36 mouse cellular contexts compared by ENCODE assay signal in genomic region chr6:84016851-84017250, GRCm38 (mm10). TPM values are rescaled to one million over a fixed set of nuclear protein-coding genes. Genes with fewer than 3 reads are reported as not detected.
"Had no signal": no experiment of that assay in that cellular context is flagged by ENCODE, and none has a peak within 500 bp of the region (broad histone marks: within the 10 kb centered on the region; RNA-seq: fewer than 3 reads in every experiment).

No protein-coding gene starts in this region.

- H3K4me1 ChIP-seq: liver, embryonic 12.5 days; liver, embryonic 13.5 days; liver, embryonic 15.5 days had no signal

- H3K9me3 ChIP-seq: limb, embryonic 10.5 days; limb, embryonic 12.5 days; limb, embryonic 13.5 days; limb, embryonic 15.5 days; liver, embryonic 12.5 days; liver, embryonic 13.5 days; liver, embryonic 15.5 days; lung, embryonic 15.5 days; megakaryocyte, embryonic 14.5 days; midbrain, embryonic 10.5 days; midbrain, embryonic 12.5 days; midbrain, embryonic 13.5 days; midbrain, embryonic 15.5 days; neural tube, embryonic 12.5 days had no signal

- H3K36me3 ChIP-seq: limb, embryonic 10.5 days; limb, embryonic 12.5 days; limb, embryonic 13.5 days; limb, embryonic 15.5 days; liver, embryonic 12.5 days; liver, embryonic 13.5 days; liver, embryonic 15.5 days; lung, embryonic 15.5 days; midbrain, embryonic 10.5 days; midbrain, embryonic 12.5 days; midbrain, embryonic 13.5 days; midbrain, embryonic 15.5 days; neural tube, embryonic 12.5 days had no signal

- DNase-seq: left cerebral cortex, postnatal 4 days; liver; liver, embryonic 13.5 days; liver, postnatal 0 days; lung, adult 18-20 months; lung, adult 2 months; lung, postnatal 10 days; lung, postnatal 14 days; lung, postnatal 36 days; lung, postnatal 4 days; midbrain, embryonic 14.5 days had no signal

- ATAC-seq: liver, embryonic 12.5 days; liver, postnatal 0 days; lung, postnatal 0 days; midbrain, embryonic 13.5 days; midbrain, embryonic 15.5 days; midbrain, embryonic 16.5 days had no signal

- H3K4me2 ChIP-seq: limb, embryonic 12.5 days; limb, embryonic 13.5 days; limb, embryonic 15.5 days; liver, embryonic 11.5 days; liver, embryonic 12.5 days; liver, embryonic 13.5 days; liver, embryonic 15.5 days; lung, embryonic 14.5 days; lung, embryonic 15.5 days; midbrain, embryonic 11.5 days; midbrain, embryonic 12.5 days; midbrain, embryonic 13.5 days; midbrain, embryonic 15.5 days; neural tube, embryonic 12.5 days had no signal

- H3K27ac ChIP-seq: limb, embryonic 10.5 days; limb, embryonic 12.5 days; limb, embryonic 13.5 days; limb, embryonic 15.5 days; liver, embryonic 12.5 days; liver, embryonic 13.5 days; liver, embryonic 14.5 days; liver, embryonic 15.5 days; lung, embryonic 15.5 days; macrophage; midbrain, embryonic 10.5 days; midbrain, embryonic 12.5 days; midbrain, embryonic 13.5 days; midbrain, embryonic 15.5 days; neural tube, embryonic 12.5 days had no signal

- H3K9ac ChIP-seq: limb, embryonic 12.5 days; limb, embryonic 13.5 days; limb, embryonic 15.5 days; liver, embryonic 12.5 days; liver, embryonic 13.5 days; liver, embryonic 14.5 days; liver, embryonic 15.5 days; liver, postnatal 0 days; lung, embryonic 14.5 days; lung, embryonic 15.5 days; midbrain, embryonic 12.5 days; midbrain, embryonic 13.5 days; midbrain, embryonic 15.5 days; neural tube, embryonic 12.5 days had no signal

- H3K4me3 ChIP-seq: limb, embryonic 10.5 days; limb, embryonic 12.5 days; limb, embryonic 13.5 days; limb, embryonic 15.5 days; liver, embryonic 12.5 days; liver, embryonic 13.5 days; liver, embryonic 15.5 days; lung, embryonic 15.5 days; megakaryocyte, embryonic 14.5 days; midbrain, embryonic 10.5 days; midbrain, embryonic 12.5 days; midbrain, embryonic 13.5 days; midbrain, embryonic 15.5 days; myocyte; neural tube, embryonic 12.5 days had no signal

RNA-seq across cellular contexts. Expression of gene Dysf, which starts 8.5 kb away (rescaled TPM):
- total RNA-seq: megakaryocyte progenitor cell, adult 5-6 weeks; megakaryocyte, adult 5-6 weeks; megakaryocyte-erythroid progenitor cell, adult 5-6 weeks; monocyte, adult 5-6 weeks had no signal
